Mouse (Mus musculus) liver, adult 2 months (tissue): Measurements from ENCODE around the gene Ccdc85c.

Source experiments
- CTCF ChIP-seq: fragments of 200-500 bp; IDR thresholded peaks from 2 replicates; pipeline ENCODE4 v1.5.1; 2011; ENCODE audit warnings: low read depth, low read length, control low read depth
- POLR2A ChIP-seq: fragments of 200-500 bp; IDR thresholded peaks from 2 replicates; pipeline ENCODE4 v1.6.1; 2011; ENCODE audit warnings: low read length, control low read depth; ENCODE audit not compliant: insufficient read depth; ENCODE audit errors: extremely low read depth

DNA sequence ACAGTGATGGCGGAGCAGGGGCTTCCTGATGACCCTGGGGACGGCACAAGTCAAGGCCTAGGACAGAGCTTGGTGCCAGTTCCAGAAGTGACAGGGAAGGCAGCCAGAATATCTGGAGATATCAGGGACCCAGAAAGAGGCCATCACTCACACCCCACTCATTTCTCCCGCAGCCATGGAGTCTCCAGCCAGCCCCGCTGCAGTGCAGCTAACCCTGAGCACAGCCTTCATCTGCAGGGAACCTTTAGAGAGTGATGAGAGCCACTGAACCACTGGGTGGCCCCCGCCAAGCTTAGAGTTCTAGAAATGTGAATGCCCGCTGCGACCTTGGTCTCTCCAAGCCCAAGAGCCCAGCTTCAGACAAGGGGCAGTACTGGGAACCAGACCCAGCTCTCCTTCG, 26.2 kb downstream of the Ccdc85c start:
- no peak for TF ChIP-seq CTCF
- no peak for TF ChIP-seq POLR2A
